Mouse (Mus musculus) liver (tissue): ENCODE data around the gene Suclg2.
"Not testable (repeated sequence)": the region's sequence is repeated elsewhere in the genome, so short reads cannot be mapped to it uniquely, and the experiment has no call there.

ENCODE experiments used
- DNase-seq: peaks from one replicate; pipeline ENCODE4 v3.0.0-alpha.2; 2020; ENCODE audit warnings: mixed read lengths

The Suclg2 gene

DNA sequence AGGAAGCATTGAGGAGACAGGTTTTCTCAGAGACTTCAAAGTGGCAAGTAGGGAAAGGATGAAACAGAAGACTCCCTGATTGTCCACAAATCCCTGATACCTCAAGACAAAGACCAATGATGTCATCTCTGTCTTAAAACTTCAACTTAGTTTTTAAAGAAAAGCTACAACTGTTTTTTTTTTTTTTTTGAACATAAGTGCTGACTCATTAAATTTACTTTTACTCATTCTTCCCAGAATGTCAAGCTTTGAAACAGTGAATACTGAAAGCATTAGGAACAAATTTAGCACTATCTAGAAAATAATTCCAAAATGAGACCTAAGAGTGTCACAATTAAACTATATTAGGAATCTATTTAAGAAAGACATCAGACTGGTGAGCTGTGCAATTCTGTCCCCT, 98.8 kb downstream of the Suclg2 start:
- no peak for DNase-seq

- no peak for DNase-seq
Measured at GRCm38 (mm10) chr6:95618434-95618833, 100.2 kb downstream of the Suclg2 start.

- DNase-seq, result no peak
Measured at GRCm38 (mm10) chr6:95613228-95613627, 105.4 kb downstream of the Suclg2 start.

GRCm38 (mm10) chr6:95612412-95613022, 106.1 kb downstream of the Suclg2 start:
- no peak for DNase-seq

- no peak for DNase-seq
Measured at GRCm38 (mm10) chr6:95611059-95611458, 107.5 kb downstream of the Suclg2 start.

- no peak for DNase-seq
Measured at GRCm38 (mm10) chr6:95608123-95608522, 110.5 kb downstream of the Suclg2 start.

DNA sequence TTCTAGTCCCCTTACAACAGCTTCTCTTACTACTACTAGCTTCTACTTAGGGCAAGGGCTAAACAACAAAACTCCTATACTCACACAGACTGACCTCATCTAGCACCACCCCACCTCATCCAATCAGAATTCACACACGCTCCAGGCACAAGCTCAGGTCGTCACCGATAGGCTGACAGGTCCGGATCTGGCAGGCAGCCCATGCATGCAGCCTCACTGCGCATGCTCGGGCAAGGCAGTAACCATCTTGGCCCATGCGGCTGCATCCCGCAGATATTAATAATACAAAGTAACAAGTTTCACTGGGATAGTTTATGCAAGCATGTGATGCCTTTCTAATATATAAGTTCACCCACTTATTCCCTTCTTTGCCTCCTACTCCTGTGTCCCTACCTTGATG, 117.9 kb downstream of the Suclg2 start:
- DNase-seq, result not testable (repeated sequence)

DNA sequence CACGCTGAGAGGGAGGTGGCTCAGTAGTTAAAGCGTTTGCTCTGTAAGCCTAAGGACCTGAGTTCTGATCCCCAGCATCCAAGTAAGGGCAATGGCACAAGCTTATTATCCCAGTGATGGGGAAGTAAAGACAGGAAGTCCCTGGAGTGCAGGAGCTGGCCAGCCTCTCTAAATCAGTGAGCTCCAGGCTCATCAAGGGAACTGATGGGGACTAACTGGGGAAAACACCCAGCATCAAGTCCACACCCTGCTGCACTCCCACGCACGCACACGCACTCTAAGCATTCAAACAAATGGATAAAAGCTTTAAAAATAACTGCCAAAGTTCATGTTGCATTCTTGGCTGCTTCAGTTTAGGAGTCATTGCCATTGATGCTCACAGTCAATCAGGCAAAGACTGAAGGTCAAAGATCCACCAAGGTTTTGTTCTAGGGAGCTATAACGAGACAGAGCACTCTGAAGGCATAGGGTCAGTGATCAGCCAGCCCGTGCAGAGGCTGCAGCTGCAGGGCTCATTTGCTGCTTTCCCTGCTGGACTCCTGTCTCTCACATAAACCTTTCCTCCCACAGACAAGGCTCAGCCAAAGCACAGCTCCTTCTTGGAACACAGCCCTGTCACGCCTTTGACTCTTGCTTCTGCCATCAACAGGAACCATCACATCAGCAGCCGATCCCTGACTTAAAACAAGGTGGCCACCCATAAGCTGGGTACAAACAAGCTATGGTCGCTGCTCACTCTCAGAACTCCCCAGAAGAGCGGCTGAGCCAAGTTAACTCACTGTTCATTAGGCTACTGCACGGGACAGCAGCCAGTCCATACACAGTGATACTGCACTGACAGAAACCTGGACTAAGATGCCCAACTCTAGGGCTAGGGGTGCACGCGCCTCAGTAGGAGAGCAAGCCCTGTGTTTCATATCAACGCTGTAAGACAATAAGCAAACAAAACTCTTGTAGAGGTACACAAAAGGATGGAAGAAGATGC, 121.5 kb downstream of the Suclg2 start:
- no peak for DNase-seq

- no peak for DNase-seq
Measured at GRCm38 (mm10) chr6:95595852-95596251, 122.7 kb downstream of the Suclg2 start.

DNA sequence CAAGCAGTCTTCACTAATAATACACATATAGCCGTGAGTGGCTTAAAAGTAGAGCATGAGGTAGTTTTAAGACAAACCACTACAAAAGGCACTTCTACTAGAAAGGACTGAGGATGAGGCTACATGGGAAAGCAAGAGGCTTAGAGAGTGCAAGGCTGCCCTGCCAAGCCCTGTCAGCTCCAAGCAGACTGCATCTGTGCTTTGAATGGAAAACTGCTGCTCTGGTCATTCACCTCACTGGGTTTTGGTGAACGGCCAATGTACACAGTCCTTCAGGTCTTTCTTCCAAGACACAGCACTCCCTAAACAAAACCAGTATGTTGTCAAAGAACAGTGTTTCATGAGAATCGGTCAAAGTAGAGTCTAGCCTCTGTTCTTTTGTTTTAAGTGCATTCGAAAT, 124.4 kb downstream of the Suclg2 start:
- DNase-seq, result no peak

DNA sequence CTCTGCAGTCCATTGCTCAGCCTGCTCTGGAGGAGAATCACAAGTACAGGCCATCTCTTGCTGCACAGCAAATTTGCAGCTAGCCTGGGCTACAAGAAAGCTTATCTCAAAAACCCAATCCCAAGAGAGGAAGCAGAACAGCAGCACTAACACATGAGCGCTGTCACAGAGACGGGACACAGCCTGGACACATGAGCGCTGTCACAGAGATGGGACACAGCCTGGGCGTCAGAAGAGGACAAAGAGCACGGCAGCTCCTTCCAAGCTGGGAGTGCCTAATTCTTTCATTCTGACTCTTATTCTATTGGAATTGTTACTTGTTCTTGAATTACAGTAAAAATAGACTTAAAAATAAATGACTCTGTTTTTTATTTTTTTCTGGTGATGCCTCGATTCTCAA, 126.2 kb downstream of the Suclg2 start:
- DNase-seq, result no peak

GRCm38 (mm10) chr6:95590463-95590862, 128.1 kb downstream of the Suclg2 start:
- no peak for DNase-seq

GRCm38 (mm10) chr6:95587108-95587796, 131.3 kb downstream of the Suclg2 start:
- DNase-seq, result no peak

DNA sequence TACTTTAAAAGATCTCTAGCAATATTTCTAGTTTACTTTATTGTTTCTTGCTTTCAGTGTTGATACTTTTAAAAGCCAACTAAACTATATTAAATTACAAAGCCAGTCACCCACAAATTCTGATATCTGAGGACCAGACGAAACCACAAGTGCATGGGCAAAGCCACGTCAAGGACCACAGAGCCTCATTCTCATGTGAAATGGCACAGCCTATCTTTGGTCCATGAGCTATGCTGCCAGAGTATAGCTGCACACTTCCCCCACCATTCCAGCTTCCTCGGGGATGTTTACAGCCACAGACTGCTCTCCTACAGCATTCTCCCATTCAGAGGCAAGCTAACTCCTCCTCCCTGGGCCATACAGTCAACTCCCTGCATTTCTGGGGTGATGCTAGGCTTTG, 136.7 kb downstream of the Suclg2 start:
- no peak for DNase-seq

DNA sequence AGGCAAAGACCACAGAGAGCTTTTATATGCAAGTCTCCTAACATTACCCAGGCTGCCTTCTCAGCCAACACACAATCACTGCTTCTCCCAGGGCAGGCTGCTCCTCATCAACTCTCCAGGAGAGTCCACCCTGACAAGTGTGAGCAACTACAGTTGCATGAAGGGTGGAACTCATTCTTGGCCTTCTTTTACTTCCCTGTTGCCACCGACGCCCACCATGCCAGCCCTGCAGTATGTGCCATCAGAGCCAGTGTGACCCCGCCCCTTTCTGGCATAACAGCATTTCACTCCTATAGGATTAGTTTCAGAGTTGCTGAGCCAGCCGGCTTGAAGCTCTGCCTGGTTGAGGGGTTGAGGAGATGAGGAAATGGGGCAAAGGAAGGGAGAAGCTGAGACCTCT, 138.8 kb downstream of the Suclg2 start:
- no peak for DNase-seq

DNA sequence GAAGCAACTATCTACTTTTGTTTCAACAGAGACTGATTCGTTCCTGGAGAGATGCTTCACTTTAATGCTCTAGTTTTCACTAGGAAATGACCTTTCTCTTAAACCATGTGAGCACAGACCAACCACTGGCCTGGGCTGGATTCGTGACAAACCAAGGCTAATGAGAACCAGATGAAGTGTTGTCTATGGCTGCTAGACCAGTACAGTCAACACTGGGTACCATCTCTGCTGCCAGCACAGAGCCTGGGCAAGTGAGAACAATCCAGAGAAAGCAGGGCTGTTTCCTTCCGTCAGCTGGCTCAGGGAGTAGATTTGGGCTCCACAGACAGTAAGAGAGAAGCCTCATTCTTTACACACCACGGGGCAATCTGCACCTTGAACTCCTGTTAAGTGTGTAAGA, 143.1 kb downstream of the Suclg2 start:
- DNase-seq, result no peak

- no peak for DNase-seq
Measured at GRCm38 (mm10) chr6:95574867-95575266, 143.7 kb downstream of the Suclg2 start.

DNA sequence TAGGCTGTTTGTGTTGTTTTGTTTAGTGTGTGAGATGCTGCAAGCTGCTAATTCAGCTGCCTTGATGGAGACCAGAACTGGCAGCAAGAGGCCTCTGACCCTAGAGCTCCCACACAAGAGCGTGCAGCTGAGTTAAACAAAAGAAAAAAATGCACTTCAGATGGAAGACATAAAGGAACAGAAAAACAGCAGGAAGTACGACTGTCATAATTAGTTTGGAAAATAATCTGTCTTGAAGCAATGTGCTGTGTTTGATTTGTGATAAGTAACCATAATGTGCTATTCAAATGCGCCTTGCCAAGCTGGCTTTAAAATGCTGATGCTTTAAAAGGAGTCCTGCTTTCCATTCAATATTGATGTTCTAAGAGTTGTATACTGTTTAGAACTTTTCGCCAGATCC, 144.2 kb downstream of the Suclg2 start:
- DNase-seq, result no peak

GRCm38 (mm10) chr6:95573035-95573759, 145.4 kb downstream of the Suclg2 start:
- no peak for DNase-seq

- DNase-seq, result no peak
Measured at GRCm38 (mm10) chr6:95571620-95572019, 147.0 kb downstream of the Suclg2 start.

DNA sequence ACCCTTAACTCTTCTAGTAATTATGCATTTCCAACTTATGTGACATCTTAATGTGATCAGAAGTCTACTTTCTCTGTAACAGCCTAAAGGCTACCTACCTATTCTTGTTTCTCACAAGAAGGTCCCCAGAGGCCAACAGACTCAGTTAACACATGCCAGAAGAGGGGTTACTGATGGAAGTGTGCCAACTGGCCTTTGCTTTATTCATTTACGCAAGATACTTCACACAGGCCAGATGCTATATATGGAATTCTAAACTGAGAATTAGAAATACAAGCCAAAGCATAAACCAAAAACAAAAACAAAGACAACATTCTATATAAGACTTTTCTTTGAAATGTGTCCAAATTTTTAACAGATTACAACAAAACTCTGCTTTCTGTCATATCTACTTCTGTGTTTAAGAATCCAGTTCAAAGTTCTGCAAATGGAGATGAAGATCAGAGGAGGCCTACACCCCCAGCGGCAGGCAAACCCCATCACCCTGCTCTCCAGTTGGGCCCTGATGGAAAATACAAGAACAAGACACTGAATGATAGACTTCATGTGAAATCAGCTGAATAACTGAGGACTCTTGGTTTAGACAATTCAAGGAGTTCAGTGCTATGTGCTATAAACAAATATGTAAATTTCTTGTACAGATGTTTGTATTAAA, 155.1 kb downstream of the Suclg2 start:
- no peak for DNase-seq

GRCm38 (mm10) chr6:95556320-95556719, 162.3 kb downstream of the Suclg2 start:
- no peak for DNase-seq
